Mouse (Mus musculus): ENCODE measurements around the gene Uqcc1.

- no peak for TF ChIP-seq CTCF (IDR thresholded peaks at IDR 0.05; ENCODE audit: borderline replicate concordance, control insufficient read depth, extremely low read depth, insufficient read depth, low read length, poor library complexity)
- no peak for TF ChIP-seq POLR2A (IDR thresholded peaks at IDR 0.05; ENCODE audit: control insufficient read depth, extremely low read depth, insufficient read depth, low read length, poor library complexity)
These were observed 48.0 kb downstream of the Uqcc1 start for GRCm38 (mm10) chr2:155882087-155882486.

Measured in thymus, adult 2 months (tissue).